Mouse (Mus musculus) adrenal gland, adult 8-10 months (tissue): Measurements from ENCODE around the gene Otulinl. TPM values are rescaled to one million over a fixed set of nuclear protein-coding genes. Genes with fewer than 3 reads are reported as not detected.

ENCODE experiments used
- DNase-seq: peaks from one replicate; pipeline ENCODE4 v3.0.0; 2022
- total RNA-seq, 4 experiments: library from RNA; stranded (reverse); gene quantifications; 2 replicates each; pipeline ENCODE4 v1.2.4; 2022

The Otulinl gene
- total RNA-seq, 4 experiments from 2014 or later, result 4.5 to 14.4 (median 7.6) TPM

DNA sequence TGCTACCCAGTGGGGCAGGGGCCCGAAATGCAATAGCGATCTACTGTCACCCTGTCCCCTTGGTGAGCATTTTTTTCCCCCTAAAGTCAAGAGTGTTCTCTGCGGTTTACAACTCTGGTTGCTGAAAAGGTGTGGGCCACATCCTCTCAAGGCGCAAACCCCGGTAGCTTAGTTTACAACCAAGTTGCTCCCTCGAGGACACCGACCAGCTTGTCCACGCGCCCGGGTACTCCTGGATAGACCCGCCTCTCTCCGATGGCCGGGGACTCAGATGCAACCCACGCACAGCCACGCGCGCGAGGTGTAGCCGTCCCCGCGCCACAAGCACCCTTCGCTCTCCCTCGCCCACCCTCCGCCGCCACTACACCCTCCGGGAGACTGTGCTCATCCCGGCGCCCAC, 382 bp downstream of the Otulinl start:
- DNase-seq, result no peak

DNA sequence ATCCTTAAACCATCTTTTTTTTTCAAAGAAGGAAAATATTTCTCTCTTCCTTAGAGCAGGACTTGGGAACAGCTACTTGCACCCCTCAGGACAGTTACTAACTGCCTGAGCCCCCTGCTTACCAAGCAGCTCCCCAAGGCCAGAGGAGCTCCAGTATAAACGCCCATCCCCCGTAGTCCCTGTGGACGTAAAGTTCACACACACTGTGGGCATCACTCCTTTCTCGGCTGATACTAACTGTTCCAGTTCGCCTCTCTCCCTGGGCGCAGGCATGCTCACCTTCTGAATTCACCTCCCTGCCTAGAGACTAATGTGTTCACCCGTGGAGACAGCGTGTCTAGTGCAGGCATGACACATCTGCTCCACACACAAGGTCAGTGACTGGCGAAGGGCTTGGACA, 2.9 kb downstream of the Otulinl start:
- no peak for DNase-seq

DNA sequence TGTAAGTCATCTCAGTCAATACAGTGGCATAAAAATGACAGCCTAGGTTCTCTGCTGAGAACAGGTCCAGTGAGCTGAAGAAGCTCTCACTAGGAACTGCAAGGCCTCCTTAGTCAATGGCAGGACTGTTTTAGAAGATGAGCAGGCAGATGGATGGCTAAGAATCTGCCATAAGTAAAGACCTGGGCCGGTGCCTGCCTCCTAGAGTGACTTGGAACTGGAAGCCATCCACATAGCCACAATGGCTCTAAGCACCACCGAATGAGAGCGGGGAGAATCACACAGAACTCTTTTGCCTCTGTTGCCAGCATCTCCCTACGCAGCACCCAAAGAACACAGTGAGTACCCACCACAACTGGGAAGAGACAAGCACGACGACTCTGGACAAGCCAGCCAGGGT, 3.6 kb downstream of the Otulinl start:
- DNase-seq, result no peak

DNA sequence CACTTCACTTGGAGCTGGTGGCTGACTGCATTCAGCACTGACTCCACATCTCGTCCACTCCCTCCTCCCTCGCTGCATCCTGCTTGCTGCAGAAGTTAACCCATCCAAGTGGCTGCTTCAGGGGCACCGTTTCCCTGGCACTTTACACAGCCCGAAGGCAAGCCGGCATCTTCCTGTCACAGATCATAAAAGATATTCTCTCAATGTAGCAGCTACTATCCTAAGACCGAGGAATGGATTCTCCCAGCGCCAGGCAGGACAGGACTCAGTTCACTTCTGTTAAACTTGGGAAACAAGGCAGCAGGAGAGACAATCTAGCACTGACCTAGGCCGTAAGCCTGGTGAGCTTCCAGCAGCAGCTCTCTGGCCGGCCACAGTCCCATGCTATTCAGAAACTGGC, 5.2 kb downstream of the Otulinl start:
- no peak for DNase-seq

DNA sequence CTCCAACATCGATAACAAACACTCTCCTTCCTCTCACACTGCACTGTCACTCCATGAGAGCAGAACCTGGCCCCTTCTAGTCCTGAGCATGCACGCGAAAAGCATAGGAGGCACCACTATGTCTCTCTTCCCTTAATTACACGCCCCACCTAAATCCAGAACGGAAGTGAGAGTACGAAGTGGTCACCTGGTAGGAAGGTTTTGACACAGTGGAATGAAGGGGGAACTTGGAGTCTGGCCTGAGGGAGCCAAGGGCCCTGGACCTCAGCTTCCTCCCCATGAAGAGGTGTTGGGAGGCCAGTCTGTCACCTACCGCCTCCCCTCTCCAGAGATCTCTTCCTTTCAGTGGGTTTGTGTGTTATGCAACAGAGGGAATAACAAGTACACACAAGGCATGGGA, 6.3 kb downstream of the Otulinl start:
- DNase-seq, result no peak

DNA sequence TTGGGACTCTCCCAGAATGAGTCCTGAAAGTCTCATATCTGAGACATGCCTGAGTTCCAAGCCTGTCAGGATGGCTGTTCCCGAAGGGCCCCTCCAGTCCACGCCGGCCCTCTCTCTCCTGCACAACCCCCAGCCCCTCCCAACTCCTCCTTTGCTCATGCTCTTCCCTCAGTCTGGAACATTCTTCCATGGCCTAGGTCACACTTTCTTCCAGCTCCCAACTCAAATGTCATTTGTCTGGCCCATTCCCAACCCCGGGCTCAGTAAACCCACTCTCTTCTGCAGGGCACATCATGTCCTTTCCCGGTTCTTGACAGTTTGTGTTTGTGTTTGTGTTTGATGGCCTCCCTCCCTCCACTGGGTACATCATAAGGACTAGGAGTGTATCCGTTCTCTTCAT, 7.3 kb downstream of the Otulinl start:
- no peak for DNase-seq

DNA sequence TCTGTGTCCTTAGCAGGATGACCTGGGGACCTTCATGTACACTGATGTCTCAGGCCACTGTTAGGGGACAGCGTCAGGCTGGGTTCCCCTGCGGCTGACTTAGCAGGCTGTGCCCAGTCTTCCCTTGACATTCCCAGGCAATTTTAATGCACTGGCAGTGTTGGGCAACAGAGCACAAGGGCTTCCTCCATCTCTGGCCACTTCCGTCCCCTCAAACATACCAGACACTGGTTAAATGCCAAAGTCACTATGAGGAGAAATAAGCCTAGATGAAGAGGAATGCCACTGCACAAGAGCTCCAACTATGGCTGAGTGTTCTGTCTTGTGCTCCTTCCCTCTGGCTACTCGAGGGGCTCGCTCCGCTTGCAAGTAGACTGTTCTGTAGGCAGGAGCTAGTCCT, 8.2 kb downstream of the Otulinl start:
- no peak for DNase-seq

DNA sequence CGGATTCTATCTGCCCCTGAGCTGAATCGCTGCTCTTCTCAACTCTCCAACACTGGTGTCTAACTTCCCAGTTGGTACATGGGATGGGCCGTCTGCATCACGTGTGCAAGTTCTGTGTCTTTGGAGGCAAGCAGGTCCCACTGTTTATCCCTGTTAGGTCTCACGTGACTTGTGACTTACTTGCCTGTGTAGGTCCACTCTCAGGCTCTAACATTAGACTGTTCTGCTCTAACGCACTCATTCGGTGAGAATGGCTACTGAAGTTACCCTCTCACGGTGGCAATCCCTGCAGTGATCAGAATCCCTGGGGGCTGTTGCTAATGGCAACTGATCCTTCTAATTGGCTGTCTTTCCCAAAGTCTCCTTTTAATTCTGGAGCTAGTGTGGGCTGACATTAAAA, 9.1 kb downstream of the Otulinl start:
- no peak for DNase-seq

DNA sequence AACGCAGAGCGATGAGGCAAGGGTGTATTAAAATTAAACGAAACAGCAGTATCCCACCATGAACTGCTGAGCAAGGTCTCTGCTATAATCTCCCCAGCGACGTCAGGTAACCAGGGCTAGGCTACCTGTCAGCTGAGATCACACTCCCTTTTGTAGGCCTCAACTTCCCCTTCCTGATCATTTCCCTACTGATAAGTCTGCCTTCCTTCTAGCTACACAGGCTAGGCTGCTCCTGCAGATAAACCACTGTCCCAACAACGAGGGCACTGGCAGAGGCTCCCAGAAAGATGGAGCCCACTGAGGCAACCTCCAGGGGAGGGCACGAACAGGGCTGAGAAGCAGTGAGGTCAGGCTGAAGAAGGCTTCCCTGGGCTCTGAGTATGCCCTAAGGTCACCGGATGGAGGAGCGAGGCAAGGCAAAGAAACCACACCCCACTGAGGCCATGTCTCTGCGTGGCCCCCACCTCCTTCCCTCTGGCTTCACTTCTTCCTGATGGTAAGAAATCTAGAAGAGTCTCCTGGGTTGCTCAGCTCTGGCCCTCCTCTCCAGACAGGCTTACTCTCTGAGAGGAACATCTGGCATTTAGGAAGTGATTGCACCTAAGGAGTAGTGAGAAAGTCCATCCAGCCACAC, 9.7 kb downstream of the Otulinl start:
- no peak for DNase-seq

DNA sequence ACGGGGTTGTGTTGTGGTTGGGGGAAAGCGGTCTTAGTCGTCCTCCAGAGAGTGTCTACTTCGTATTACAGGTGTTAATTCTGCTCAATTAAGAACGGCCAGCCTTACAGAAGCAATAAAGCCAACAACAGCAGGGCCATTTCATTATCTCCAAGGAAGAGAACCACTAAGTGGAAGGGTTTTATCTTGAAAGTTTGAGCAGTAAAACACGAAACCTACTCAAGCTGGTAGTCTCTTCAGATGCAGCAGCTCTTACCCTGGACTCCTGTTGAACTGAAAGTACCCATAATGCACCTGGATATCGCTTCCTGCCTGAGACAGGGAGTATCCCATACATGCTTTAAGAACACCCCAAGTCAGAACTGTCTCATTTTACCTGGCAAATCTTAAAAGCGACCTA, 10.7 kb downstream of the Otulinl start:
- no peak for DNase-seq

DNA sequence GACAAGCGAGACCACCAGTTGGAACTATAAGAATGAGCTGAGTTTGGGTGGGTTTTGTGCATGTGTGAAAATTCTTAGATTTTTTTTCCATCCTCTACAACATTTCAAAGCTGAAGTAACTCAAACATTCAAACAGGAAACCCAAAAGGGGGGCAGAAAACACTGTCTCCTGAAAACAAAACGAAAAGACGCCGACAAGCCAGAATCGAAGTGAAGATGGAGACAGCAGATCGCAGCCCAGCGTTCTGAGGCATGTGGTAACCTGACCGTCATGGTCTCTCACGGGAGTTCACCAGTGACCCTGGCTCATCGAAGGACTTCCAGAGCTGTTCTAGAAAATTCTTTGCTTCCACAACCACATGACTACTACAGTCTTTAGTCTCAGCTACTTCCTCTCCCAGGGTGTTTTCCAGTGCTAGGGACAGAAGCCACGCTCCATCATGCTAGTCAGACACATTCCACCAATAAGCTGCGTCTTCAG, 11.4 kb downstream of the Otulinl start:
- DNase-seq, result no peak

DNA sequence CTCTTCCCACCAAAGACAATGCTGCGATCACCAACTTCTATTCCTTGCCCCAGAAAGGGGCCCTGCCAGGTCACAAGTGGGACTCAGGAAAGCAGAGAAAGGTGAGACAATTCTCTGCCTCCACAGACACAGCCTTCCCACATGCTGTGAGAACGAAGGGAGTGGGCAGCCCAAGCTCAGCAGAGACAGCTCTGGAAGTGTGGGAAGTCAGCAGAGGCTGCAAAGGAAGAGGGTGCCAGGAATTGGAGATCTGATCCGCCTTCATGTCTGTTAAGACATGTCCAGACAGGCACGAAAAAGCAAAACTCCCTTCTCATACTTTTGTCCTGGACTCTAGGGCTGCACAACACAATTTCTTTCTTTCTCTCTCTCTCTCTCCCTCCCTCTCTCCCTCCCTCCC, 12.1 kb downstream of the Otulinl start:
- DNase-seq, result no peak

DNA sequence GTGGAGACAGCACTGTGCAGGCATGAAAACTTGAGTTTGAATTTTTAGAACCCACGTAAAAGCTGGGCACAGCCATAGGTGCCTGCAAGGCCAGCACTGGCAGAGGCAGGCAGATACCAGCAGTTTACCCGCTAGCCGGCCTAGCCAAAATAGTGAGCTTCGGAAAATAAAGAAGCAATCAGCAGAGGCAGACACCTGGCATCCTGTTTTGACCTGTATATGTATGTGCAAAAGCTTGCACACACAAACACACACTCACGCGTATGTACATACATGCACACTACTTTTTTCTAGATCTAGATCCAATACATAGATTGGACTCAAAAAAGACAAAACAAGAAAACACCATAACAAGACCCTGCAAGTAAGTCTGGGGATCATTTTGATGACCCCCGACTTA, 12.8 kb downstream of the Otulinl start:
- no peak for DNase-seq

DNA sequence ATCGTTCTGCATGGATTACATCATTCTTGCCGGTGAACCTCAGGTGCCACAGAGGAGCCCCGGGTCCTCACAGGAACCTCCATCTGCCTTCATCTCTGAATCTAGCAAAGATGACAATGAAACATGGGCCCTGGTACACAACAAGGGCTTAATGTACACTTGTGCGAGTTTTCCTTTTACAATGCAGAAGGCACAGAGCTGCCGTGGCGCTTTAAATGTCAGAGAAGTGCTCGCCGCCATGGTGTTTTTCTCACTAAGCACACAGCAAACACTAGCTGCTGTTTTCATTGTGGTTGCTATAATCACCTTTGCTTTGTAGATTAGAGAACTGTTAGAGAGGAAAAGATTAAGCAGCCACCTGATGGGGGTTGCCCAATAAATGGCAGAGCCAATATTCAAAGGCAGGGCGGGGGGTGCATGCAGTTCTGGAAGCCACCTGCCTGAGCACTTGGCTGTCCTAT, 13.3 kb downstream of the Otulinl start:
- no peak for DNase-seq

DNA sequence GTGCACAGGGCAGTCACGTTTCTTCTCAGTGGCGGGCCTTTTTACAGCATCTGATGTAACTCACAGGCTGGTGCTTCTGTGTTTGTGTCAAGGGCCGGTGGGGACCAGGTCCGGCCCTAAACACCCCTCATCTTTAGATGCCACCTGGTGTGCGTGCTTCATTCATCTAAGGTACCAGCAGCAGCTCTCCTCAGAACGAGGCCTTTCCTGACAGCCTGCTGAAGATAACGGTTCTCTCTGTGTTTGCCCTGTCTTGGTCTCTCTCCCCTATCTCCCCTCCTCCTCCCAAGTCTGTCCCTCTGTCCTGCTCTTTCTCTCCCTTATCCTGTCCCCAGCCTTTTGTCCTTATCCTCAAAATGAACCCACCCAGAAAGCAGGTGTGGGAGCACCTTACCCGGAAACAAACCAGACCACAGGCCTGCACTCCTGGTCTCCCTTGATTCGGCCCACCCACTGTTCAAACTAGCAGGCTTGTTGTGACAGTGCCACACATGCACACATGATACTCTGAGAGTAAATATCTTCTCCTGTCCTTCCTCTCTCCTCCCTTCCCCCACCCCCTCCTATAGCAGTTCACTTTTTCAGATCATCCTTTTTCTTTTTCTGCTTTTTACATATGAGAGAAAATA, 14.4 kb downstream of the Otulinl start:
- no peak for DNase-seq

DNA sequence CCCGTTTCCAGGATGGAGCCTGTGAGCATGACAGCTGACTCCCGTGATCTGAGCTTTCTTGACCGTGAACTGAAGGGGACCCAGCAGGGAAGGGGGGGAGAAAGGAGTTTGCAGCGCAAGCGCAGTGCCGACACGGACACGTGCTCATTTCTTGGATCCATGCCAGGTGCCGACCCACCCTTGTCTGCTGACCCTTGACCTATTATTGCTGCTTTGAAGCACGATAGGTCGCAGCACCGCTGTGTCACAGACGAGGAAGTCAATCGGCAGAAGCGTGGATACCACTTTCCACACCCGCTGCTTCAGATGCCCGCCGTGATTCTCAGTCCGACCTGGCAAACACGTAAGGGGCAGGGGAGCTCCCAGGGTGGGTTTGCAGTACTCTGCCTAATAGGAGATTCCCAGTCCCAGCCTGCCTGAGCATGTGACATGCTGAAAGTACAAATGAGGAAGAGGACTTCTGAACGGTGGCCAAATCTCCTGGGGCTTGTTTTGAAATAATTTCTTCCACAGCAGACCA, 15.9 kb downstream of the Otulinl start:
- no peak for DNase-seq

DNA sequence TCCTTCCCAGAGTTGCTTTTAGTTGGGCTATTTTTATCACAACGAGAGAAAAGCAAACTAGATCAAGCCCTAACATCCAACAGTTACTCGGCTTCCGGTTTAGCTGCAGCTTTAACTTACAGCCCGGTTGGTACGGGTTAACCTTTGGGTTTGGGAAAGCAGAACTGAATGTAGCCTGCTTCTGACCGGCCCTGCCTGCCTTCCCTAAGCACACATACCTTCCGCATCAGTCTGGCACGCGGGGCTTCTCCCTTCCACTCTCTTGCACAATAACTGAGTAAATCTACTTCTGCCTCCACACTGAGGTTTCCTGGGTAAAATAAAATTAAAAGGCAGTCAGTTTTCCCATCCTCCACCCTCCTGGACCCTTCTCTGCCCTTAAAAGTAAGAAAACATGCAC, 17.3 kb downstream of the Otulinl start:
- no peak for DNase-seq

DNA sequence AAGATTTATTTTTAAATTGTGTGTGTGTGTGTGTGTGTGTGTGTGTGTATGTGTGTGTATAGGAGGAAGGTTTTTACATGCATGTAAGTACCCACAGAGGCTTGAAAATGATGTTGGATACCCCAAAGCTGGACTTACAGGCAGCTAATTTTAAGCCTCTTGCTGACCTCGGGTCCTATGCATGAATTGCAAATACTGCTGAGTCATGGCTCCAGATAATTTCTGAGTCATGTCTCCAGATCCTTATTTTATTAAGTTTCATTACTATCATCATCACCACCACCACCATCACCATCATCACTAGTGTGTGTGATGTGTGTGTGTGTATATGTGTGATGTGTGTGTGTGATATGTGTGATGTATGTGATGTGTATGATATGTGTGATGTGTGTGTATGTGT, 18.7 kb downstream of the Otulinl start:
- no peak for DNase-seq

DNA sequence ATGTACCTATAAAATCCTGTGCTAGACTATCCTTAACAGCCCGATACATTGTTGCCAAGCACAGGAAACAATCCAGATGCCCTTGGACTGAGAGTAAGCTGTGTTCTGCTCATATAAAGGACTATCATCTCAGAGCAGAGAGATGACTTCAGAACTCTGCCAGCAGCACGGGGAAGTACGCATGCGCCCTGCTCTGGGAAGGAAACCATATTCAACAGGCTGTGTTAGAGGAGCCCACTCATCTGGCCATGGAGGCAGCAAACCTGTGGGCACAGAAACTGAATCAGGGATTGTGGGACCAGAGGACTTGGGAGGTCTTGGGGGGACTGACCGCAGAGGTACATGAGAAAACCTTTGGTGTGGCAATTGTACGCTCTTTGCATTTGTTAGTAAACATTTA, 19.7 kb downstream of the Otulinl start:
- no peak for DNase-seq

DNA sequence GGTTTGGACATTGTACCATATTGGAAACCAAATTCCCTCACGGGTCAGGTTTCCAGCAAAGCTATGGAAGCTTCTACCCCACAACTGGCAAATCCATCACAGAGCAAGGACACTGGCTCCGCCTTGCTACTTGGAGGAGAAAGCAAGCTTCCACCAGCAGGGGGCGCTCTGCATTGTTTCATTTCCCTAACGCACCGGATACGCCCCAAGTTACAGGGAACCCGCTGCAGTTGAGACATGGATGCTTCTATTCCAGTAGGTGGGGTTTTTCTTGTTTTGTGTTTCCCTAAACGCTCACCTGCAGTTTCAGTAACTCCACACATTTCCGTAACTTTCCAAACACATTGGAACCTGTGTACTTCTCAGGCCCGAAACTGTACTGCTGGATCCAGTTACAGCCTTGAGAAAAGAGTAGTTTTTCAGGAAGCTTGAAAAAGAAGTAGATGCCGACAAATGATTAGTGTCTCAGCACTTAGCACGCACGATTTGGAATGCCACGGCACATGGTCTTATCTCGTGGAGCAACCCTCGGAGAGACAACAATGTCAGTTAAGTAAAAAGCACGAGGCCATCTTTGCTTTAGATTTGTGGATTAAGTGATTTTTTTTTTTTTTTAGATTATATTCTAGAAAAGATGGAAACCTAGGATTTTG, 21.7 kb downstream of the Otulinl start:
- peak; percentile 69 for DNase-seq

DNA sequence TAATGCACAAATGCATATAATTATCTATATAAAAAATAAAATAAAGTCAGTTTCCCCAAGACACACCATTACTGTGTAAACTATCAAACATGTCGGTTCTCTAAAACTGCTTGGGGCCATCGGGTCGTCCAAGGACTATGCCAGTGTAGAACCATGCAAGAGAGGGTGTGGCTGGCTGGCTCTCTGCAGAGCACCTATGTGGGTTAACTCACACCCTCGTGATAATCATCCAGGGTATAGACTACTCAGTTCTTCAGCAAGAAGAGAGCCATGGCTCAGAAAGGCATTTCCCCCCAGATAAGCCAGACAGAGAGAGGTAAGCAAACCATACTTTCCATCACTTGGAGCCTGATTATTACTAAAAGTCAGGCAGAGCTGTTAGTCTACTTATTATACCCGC, 22.2 kb downstream of the Otulinl start:
- DNase-seq, result no peak

DNA sequence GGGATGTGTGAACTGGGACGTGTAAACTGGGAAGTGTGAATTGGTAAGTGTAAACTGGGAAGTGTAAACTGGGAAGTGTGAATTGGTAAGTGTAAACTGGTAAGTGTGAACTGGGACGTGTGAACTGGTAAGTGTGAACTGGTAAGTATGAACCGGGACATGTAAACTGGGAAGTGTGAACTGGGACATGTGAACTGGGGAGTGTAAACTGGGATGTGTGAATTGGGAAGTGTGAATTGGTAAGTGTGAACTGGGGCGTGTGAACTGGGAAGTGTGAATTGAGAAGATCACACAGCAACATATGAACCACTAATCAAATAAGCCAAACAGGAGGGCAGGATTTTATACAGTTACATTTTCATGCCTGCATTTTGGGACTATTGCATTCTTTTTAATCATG, 23.0 kb downstream of the Otulinl start:
- no peak for DNase-seq

DNA sequence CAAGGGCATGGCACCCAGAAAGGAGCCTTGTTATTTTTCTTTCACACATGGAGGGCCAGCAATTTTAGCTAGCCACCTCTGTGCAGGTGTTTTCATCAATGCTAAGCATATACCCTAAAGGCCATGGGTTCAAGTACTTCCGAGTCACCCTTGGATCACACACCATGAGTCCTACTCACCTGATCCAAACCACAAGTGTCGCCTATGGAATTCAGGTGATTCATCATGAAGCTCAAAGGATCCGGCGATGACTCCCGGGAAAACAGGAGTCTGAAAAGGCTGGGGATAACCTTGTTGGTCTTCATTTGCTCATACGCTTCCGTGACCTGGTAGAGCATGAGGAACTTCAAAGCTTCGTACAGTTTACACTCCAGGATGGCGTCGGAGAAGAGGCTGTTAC, 23.5 kb downstream of the Otulinl start:
- no peak for DNase-seq

DNA sequence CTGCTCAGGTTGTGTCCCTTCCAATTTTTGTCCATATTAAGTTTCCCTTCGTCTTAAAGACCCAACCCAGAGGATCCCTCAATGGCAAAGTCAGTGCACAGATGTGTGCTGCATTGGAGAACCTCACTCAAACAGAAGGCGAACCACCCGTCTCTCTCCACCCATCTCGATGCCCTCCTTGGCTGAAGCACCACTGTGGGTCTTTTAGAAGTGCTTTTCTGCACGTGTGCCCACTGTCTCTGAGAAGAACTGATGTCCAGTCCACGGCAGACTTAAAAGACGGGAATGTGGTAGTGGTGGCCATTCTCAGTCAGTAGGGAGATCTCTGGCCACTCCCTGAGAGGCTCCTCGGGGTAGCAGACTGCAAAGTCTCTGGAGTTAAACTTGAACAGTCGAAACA, 24.8 kb downstream of the Otulinl start:
- no peak for DNase-seq
